Mouse (Mus musculus): ENCODE measurements around the gene Abhd11. TPM values are rescaled to one million over a fixed set of nuclear protein-coding genes. Genes with fewer than 3 reads are reported as not detected.

The Abhd11 gene
- total and polyA plus RNA-seq, 3 experiments: 56.9 to 90.2 (median 64.5) TPM

DNA sequence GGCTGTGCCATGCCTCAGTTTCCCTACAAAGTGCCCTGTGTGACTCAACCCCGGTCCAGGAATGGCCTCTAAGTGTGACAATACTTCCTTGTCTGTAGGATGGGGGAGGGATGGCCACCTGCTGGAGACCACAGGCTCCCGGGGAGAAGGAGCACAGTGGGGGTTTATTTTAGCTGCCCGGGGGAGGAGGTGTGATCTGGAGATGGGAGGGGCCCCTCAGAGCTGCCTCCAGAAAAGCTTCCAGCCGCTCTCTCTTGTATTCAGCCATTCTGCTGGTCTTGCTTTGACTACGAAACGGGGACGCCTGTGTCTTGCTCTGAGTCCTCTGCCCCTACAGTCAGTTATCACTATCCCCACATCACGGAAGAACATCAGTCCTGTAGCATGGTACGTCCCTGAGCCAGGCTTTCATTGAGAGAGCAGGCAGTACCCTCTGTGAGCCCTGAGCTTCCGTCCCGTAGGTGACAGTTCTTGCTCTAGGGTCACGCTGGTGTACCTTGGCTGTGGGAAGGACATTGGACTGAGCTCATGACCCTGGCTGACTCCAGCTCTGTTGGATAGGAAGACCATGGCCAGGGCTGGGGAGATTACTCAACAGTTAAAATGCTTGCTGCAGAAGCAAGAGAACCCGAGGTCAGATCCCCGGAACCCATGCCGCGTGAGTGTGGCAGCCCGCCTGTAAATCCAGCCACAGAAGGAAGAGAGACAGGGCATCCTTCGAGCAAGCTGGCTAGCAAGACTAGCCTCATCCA is 26.8 kb downstream of the Abhd11 start:
- Histone ChIP-seq H3K4me3 (no peak overlapping the region), H3K9ac (ENCODE audit: low read depth, low read length) (no peak overlapping the region), H3K36me3 (ENCODE audit: control insufficient read depth, insufficient read depth, low read length) (no peaks in the 10 kb centered on the region), H3K79me2 (replicated peaks; ENCODE audit: control insufficient read depth, insufficient read depth, low read length) (no peaks in the 10 kb centered on the region), H3K27ac (no peak overlapping the region), H3K27me3 (ENCODE audit: control insufficient read depth, insufficient read depth, low read length) (no peaks in the 10 kb centered on the region), H3K4me1 (ENCODE audit: control insufficient read depth, insufficient read depth, low read length) (no peaks in the 10 kb centered on the region)
- intact Hi-C loops (cut with DNase I): no loop called here
- 69% methylated on average over 18 of the region's 18 CpGs for WGBS
- no peak for DNase-seq
- TF ChIP-seq POLR2A (IDR thresholded peaks at IDR 0.05; ENCODE audit: insufficient read depth, low read depth, low read length) (no peak), EP300 (IDR thresholded peaks at IDR 0.05; ENCODE audit: insufficient read depth, low read depth, low read length) (no peak), CTCF (IDR thresholded peaks at IDR 0.05) (no peak)

- no peaks in the 10 kb centered on the region for H3K79me2 ChIP-seq (replicated peaks; ENCODE audit: control insufficient read depth, insufficient read depth, low read length)
Observed at GRCm38 (mm10) chr5:135037946-135038345, 29.0 kb downstream of the Abhd11 start.

GRCm38 (mm10) chr5:135039541-135039940 is 30.6 kb downstream of the Abhd11 start:
- no peak overlapping the region for H3K9ac ChIP-seq (ENCODE audit: low read depth, low read length)
- no peak for DNase-seq
- H3K4me3 ChIP-seq: no peak overlapping the region
- no peak for TF ChIP-seq POLR2A (IDR thresholded peaks at IDR 0.05; ENCODE audit: insufficient read depth, low read depth, low read length)
- no peaks in the 10 kb centered on the region for H3K79me2 ChIP-seq (replicated peaks; ENCODE audit: control insufficient read depth, insufficient read depth, low read length)
- 82% methylated on average over 9 of the region's 9 CpGs for WGBS
- no peak overlapping the region for H3K27ac ChIP-seq
- no peaks in the 10 kb centered on the region for H3K4me1 ChIP-seq (ENCODE audit: control insufficient read depth, insufficient read depth, low read length)
- H3K36me3 ChIP-seq (ENCODE audit: control insufficient read depth, insufficient read depth, low read length): no peaks in the 10 kb centered on the region
- no peaks in the 10 kb centered on the region for H3K27me3 ChIP-seq (ENCODE audit: control insufficient read depth, insufficient read depth, low read length)
- intact Hi-C loops (cut with DNase I): no loop called here

More at GRCm38 (mm10) chr5:135037946-135038345, 29.0 kb downstream of the Abhd11 start:
- no peak for DNase-seq
- 63% methylated on average over 3 of the region's 3 CpGs for WGBS
- Histone ChIP-seq H3K27me3 (ENCODE audit: control insufficient read depth, insufficient read depth, low read length) (no peaks in the 10 kb centered on the region), H3K27ac (no peak overlapping the region), H3K36me3 (ENCODE audit: control insufficient read depth, insufficient read depth, low read length) (no peaks in the 10 kb centered on the region), H3K4me3 (no peak overlapping the region), H3K9ac (ENCODE audit: low read depth, low read length) (no peak overlapping the region), H3K4me1 (ENCODE audit: control insufficient read depth, insufficient read depth, low read length) (no peaks in the 10 kb centered on the region)
- intact Hi-C loops (cut with DNase I): no loop called here
- TF ChIP-seq EP300 (IDR thresholded peaks at IDR 0.05; ENCODE audit: insufficient read depth, low read depth, low read length) (no peak), POLR2A (IDR thresholded peaks at IDR 0.05; ENCODE audit: insufficient read depth, low read depth, low read length) (no peak), CTCF (IDR thresholded peaks at IDR 0.05) (no peak)

- Histone ChIP-seq H3K4me3 (no peak overlapping the region), H3K36me3 (ENCODE audit: control insufficient read depth, insufficient read depth, low read length) (no peaks in the 10 kb centered on the region), H3K27me3 (ENCODE audit: control insufficient read depth, insufficient read depth, low read length) (no peaks in the 10 kb centered on the region), H3K79me2 (replicated peaks; ENCODE audit: control insufficient read depth, insufficient read depth, low read length) (no peaks in the 10 kb centered on the region), H3K9ac (ENCODE audit: low read depth, low read length) (no peak overlapping the region), H3K4me1 (ENCODE audit: control insufficient read depth, insufficient read depth, low read length) (no peaks in the 10 kb centered on the region), H3K27ac (no peak overlapping the region)
- TF ChIP-seq POLR2A (IDR thresholded peaks at IDR 0.05; ENCODE audit: insufficient read depth, low read depth, low read length): no peak
- TF ChIP-seq EP300 (IDR thresholded peaks at IDR 0.05; ENCODE audit: insufficient read depth, low read depth, low read length): no peak
- no peak for TF ChIP-seq CTCF (IDR thresholded peaks at IDR 0.05)
- intact Hi-C loops (cut with DNase I): no loop called here
- 37% methylated on average over 6 of the region's 6 CpGs for WGBS
- no peak for DNase-seq
Observed at GRCm38 (mm10) chr5:135040059-135040458, 31.1 kb downstream of the Abhd11 start.

DNA sequence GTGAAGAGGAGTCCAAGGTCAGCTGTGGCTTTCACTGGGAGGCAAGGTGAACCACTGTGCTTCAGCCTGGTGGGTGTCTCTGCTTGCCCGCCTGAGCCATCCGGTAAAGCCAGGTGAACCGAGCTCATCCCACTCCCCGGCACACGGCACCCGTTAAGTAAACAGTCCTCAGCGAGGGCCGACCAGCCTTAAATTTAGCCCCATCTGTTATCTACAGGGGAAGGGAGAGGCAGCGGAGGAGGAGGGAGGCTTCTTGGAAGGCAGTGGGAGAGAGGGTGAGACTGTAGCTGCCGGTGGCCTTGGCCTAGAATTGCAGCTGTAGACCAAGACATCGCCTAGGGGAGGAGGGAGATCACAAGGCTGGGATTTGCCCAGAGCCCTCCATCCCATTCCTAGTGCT is 31.8 kb downstream of the Abhd11 start:
- Histone ChIP-seq H3K27ac (no peak overlapping the region), H3K9ac (ENCODE audit: low read depth, low read length) (no peak overlapping the region), H3K27me3 (ENCODE audit: control insufficient read depth, insufficient read depth, low read length) (no peaks in the 10 kb centered on the region), H3K36me3 (ENCODE audit: control insufficient read depth, insufficient read depth, low read length) (no peaks in the 10 kb centered on the region), H3K79me2 (replicated peaks; ENCODE audit: control insufficient read depth, insufficient read depth, low read length) (no peaks in the 10 kb centered on the region), H3K4me3 (no peak overlapping the region), H3K4me1 (ENCODE audit: control insufficient read depth, insufficient read depth, low read length) (no peaks in the 10 kb centered on the region)
- intact Hi-C loops (cut with DNase I): no loop called here
- TF ChIP-seq EP300 (IDR thresholded peaks at IDR 0.05; ENCODE audit: insufficient read depth, low read depth, low read length) (no peak), CTCF (IDR thresholded peaks at IDR 0.05) (no peak), POLR2A (IDR thresholded peaks at IDR 0.05; ENCODE audit: insufficient read depth, low read depth, low read length) (no peak)
- 60% methylated on average over 11 of the region's 11 CpGs for WGBS
- DNase-seq: no peak

DNA sequence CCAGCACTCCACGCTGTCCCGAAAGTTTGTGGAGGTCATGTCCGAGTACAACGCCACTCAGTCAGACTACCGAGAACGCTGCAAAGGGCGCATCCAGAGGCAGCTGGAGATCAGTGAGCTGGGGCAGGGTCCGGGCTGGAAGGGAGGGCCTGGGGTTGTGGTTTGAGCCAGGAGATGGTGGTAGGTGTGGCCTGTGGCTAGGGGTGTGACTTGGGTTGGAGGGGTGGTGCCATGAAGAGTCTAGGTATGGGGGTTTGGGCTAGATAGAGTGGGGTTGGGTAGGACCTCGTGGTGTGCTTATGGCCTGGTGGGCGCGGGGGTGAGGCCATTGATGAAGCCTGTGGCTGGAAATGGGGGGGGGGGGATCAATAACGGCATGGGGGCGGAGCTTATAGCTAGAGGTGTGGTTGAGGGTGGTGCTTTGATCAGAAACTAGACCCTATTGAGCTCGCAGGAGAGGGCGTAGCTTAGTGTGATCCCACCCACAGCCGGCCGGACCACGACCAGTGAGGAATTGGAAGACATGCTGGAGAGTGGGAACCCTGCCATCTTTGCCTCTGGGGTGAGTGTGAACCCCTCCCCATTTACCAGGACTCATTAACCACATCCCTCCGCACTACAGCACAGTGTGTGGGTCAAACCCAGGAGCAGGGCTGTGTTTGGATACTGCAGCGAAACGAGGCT is 33.3 kb downstream of the Abhd11 start:
- DNase-seq: no peak
- no peak overlapping the region for H3K9ac ChIP-seq (ENCODE audit: low read depth, low read length)
- no peaks in the 10 kb centered on the region for H3K36me3 ChIP-seq (ENCODE audit: control insufficient read depth, insufficient read depth, low read length)
- no peaks in the 10 kb centered on the region for H3K79me2 ChIP-seq (replicated peaks; ENCODE audit: control insufficient read depth, insufficient read depth, low read length)
- WGBS: 71% methylated on average over 21 of the region's 21 CpGs
- H3K4me3 ChIP-seq: no peak overlapping the region
- intact Hi-C loops (cut with DNase I): no loop called here
- no peaks in the 10 kb centered on the region for H3K27me3 ChIP-seq (ENCODE audit: control insufficient read depth, insufficient read depth, low read length)
- H3K27ac ChIP-seq: no peak overlapping the region
- H3K4me1 ChIP-seq (ENCODE audit: control insufficient read depth, insufficient read depth, low read length): no peaks in the 10 kb centered on the region
- TF ChIP-seq POLR2A (IDR thresholded peaks at IDR 0.05; ENCODE audit: insufficient read depth, low read depth, low read length) (no peak), CTCF (IDR thresholded peaks at IDR 0.05) (no peak), EP300 (IDR thresholded peaks at IDR 0.05; ENCODE audit: insufficient read depth, low read depth, low read length) (no peak)

Data from heart, adult 2 months (tissue).